Mouse (Mus musculus) naive thymus-derived CD4-positive, alpha-beta T cell, adult 5 months (primary cell): Measurements from ENCODE around the gene Ormdl1. TPM values are rescaled to one million over a fixed set of nuclear protein-coding genes. Genes with fewer than 3 reads are reported as not detected.

Experiments used
- polyA plus RNA-seq: library from polyadenylated mRNA; unstranded; fragments of 100-300 nt; shearing (Covaris generic); gene quantifications from one replicate; pipeline ENCODE4 v1.2.1, GENCODE M21; 2017

The Ormdl1 gene
- polyA plus RNA-seq: 40.1 TPM

DNA sequence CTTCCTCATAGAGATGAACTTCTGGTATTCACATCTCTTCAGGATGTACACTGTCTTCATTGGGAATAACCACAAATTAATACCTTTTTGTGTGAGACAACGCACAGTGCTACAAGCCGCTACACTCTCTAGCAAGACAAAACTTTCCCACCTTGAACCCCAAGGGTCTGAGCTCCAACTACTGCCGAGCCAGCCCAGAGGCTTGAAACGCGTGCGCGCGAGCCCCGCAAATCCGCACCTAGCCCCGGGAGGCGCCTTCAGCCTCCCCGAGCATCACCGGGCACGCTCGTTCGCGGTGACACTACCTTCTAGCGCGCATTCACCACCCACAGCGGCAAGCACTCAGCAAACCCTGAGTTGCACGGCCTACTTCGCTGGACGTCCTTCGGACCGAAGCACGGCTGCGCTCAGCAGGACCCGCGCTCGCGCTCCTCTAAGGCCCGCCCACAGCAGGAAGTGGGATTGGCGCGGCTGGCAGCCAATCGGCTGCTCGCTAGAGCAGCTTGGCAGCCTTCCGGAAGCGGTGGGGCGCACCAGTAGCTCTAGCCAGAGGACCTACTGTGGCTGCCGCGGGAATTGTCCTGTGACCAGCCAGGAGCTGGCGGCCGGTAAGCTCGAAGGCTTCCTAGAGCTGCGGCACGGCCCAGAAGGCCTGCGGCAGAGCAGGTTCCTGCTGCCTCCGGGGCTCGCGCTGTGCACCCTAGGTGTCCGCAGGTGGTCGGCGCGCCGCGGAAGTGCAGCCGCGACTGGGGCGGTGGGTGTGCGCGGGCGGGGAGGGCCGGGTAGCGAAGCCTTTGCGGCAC, at the start of gene Ormdl1, which contains the start of the genes Pms1 and Gm28778:
Gene Ormdl1 (plus strand): TSS at position 515 of the 803 bp plus-strand sequence.
Gene Pms1 (minus strand): TSS at position 438 of the 803 bp plus-strand sequence.
Gene Gm28778 (plus strand): TSS at position 531 of the 803 bp plus-strand sequence.

DNA sequence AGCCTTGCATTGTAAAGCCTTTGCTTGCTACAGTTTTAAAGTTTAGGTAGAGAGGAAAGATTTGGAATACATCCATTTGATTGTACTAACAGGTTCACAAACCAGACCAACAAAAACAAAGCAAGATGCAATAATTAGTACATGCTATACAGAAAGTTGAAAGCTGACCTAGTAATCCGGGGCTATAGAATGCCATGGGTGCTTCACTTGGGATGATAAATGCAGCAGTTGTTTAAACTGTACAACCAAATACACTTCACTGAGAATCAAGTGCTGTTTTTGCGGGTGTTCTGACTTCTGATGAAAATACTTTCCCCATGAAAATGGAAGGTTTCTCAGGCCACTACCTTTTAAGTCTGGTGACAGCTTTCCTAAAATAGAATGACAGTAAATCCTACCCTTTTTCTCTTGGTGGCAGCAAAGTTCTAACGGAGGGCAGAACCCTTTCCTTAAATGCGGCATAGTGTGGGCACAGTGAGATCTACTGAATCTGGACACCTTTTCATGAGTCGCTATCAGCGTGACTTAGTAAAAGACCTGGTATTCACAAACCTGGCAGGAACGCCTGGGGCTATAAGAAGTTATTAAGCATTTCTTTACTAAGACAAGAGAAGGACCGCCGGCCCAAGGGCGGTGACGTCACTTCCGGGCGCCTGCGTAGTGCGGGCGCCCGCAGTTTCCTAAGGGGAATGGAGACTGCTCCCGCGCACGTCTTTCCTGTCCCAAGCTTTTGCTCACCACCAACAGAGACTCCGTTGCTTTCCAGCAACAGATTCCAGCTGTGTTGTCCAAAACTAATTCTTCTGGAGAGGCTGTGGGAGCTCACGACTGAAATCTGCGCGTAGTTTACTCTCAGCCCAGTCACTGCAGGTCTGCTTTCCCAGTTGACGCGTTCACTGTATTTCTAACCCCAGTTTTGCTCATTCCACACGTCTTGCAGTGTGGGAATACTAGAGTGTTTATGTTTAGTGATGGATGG, 16.4 kb downstream of the Ormdl1 start, which contains the start of gene Osgepl1:
Gene Osgepl1 (plus strand): TSS at position 636 of the 979 bp plus-strand sequence.

DNA sequence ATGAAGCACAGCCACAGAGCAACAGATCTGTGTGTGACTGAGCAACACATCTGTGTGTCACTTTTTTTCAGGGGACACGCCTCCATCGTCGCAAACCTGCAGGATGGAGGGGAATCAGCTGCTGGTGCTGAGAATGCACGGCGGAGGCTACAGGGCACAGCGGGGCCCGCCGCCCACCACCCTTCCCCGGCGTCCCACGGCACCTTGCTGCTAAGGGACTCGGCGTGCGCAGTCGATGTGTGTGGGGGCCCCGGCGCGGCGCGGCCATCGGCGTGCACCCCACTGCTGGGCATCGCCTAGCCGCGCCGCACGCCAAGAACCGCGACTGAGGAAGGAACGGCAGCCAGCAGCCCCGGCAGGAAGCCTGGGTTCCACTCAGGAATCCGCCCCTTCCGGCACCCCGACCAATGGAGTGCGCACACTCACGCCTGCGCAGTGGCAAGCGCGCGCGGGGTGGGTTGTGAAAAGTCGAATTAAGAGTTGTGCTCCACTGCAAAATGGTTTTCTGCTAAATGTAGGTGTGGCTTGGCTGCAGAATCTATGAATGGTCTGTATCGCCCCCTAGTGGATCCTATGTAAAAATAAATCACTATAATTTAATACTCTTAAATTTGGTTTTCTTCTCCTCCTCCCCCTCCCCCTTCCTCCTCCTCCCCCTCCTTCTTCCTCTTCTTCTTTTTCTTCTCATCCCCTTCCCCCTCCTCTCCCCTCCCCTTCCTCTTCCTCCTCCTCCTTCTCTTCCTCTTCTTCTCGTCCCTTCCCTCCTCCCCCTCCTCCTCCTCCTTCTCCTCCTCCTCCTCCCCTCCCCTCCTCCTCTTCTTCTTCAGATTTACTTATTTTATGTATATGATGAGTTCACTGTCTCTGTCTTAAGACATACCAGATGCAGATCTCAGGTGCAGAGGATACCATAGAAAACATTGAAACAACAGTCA, 55.7 kb downstream of the Ormdl1 start, which contains the start of the genes Asdurf, Gm28551 and Asnsd1:
Gene Asdurf (minus strand): TSS at position 293 of the 935 bp plus-strand sequence.
Gene Gm28551 (minus strand): TSS at position 341 of the 935 bp plus-strand sequence.
Gene Asnsd1 (minus strand): TSS at position 426 of the 935 bp plus-strand sequence.

Other genes starting within 250 kb of the Ormdl1 start
- not detected for gene Mstn, start 235.5 kb upstream of the Ormdl1 start, polyA plus RNA-seq
- not detected for gene 1700019A02Rik, start 109.5 kb upstream of the Ormdl1 start, polyA plus RNA-seq
- 16.5 TPM for gene Pms1, start 77 bp upstream of the Ormdl1 start, polyA plus RNA-seq
- gene Gm28778, start within 50 bp of the Ormdl1 start, polyA plus RNA-seq: not detected
- gene Osgepl1, start 16.5 kb downstream of the Ormdl1 start, polyA plus RNA-seq: 9.9 TPM
- gene Asdurf, start 55.5 kb downstream of the Ormdl1 start, polyA plus RNA-seq: not detected
- gene Gm28551, start 55.6 kb downstream of the Ormdl1 start, polyA plus RNA-seq: not detected
- 46.6 TPM for gene Asnsd1, start 55.7 kb downstream of the Ormdl1 start, polyA plus RNA-seq